Mouse (Mus musculus): ENCODE data around the gene Efcab14. TPM values are rescaled to one million over a fixed set of nuclear protein-coding genes. Genes with fewer than 3 reads are reported as not detected.

Gene Efcab14
- total RNA-seq (2023): 34.0 TPM

GRCm38 (mm10) chr4:115737551-115738041, at the start of gene Efcab14:
Gene Efcab14 (plus strand): TSS chr4:115737744.

DNA sequence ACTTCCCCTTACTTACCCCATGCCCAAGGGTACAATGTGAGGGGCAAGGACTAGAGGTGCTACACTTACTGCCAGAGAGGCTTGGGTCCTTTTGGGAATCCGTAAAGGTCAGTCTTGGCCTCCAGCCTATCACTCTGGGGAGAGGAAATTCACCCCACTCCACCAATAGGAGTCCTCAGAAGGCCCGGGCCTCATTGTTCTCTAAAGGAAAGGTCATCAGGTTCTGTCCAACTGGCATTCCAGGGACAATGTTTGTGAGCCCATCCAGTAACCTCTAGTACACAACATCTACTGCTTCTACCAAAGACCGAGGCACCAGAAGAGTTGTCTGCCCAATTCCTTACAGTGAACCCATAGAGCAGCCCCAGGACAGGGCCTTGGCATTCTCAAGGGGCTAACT, 43.4 kb downstream of the Efcab14 start, which contains the start of gene Tex38:
TSS of gene Tex38 (minus strand) at position 101 of the 400 bp plus-strand sequence.

DNA sequence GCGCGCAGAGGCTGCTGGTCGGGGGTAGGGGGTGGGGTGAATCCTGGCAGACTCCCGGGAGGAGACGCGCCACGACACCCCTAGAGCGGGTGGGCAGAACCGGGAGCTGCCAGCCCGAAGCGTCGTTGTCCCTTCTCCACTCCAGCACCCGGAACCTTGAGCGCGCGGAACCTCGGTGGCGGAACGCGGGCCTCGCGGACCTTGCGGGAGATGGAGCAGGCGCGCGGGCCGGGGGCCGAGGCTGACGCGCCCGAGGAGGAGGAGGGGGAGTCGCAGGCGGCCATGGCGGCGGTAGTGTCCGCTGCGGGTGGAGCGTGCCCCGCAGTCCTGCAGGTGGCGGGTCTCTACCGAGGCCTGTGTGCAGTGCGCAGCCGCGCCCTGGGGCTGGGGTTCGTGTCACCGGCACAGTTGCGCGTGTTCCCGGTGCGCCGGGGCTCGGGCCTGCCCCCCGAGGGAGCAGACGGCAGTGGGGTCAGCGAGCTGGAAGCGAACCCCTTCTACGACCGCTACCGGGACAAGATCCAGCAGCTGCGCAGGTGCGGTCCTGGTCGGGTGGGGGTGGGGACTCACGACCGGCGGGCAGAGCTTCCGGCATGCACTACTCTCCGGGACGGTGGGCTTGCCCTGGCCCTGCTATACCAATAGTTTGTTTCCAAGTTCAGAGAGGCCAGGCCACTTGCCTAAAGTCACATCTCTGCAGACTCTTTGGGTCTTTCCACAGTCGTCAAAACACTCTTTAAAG, 47.4 kb downstream of the Efcab14 start, which contains the start of gene Atpaf1:
TSS of gene Atpaf1 (plus strand) at position 44 of the 742 bp plus-strand sequence.

Other genes with a start within 250 kb of the Efcab14 start
- not detected for gene Cyp4a14, start 241.6 kb upstream of the Efcab14 start, total RNA-seq (2023)
- not detected for gene Cyp4a10, start 219.5 kb upstream of the Efcab14 start, total RNA-seq (2023)
- gene Cyp4a31, start 174.1 kb upstream of the Efcab14 start, total RNA-seq (2023): not detected
- gene Cyp4a32, start 136.8 kb upstream of the Efcab14 start, total RNA-seq (2023): not detected
- not detected for gene Cyp4b1, start 90.0 kb upstream of the Efcab14 start, total RNA-seq (2023)
- gene Tex38, start 43.3 kb downstream of the Efcab14 start, total RNA-seq (2023): 0.76 TPM
- gene Atpaf1, start 47.1 kb downstream of the Efcab14 start, total RNA-seq (2023): 20.7 TPM
- 14.9 TPM for gene Mob3c, start 90.3 kb downstream of the Efcab14 start, total RNA-seq (2023)
- gene Mknk1, start 101.5 kb downstream of the Efcab14 start, total RNA-seq (2023): 49.8 TPM
- not detected for gene Kncn, start 146.7 kb downstream of the Efcab14 start, total RNA-seq (2023)
- gene 6430628N08Rik, start 152.9 kb downstream of the Efcab14 start, total RNA-seq (2023): not detected
- not detected for gene Dmbx1, start 202.2 kb downstream of the Efcab14 start, total RNA-seq (2023)

All from CD4-positive naive resting alpha-beta T cell, adult 76 days (primary cell).